Mouse (Mus musculus): ENCODE results near the gene Ccdc97.
A peak's percentile ranks its signal among the peaks of the same experiment; 100 is the strongest.

Gene Ccdc97

GRCm38 (mm10) chr7:25720760-25721159 lies 1.9 kb upstream of the Ccdc97 start:
- DNase-seq (ENCODE audit: low spot score), result no peak

DNA sequence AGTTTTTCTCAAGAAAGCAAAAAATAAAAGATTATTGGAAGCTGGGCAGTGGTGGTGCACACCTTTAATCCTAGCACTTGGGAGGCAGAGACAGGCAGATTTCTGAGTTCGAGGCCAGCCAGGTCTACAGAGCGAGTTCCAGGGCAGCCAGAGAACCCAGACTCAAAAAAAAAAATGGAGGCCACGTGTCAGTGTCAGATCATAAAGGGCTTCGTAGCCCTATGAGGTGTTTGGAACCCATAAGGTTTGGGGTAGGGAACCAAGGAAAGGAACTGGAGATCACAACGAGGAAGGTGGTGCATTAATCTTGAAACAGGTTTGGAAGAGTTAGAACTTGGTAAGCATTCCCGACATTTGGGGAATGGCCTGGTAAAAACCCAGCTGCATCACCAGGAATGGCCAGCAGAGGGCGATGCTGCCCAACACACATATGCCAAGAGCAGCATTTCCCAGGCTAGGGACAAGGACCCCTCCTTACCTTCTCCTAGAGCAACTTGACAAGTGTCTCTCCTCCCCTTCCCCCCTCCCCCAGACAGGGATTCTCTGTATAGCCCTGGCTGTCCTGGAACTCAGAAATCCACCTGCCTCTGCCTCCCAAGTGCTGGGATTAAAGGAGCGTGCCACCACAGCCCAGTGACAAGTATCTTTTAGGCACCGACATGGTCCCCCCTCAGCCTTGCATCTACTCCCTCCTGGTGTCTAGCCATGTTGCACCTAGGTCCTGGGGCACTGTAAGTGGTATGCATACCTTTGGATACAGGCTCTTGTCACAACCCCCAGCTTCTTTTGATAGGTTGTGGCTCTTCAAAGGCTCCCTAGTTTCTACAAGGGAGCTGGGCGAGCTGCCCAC lies 1.1 kb upstream of the Ccdc97 start:
- peak; percentile 63 for DNase-seq (ENCODE audit: low spot score)

DNA sequence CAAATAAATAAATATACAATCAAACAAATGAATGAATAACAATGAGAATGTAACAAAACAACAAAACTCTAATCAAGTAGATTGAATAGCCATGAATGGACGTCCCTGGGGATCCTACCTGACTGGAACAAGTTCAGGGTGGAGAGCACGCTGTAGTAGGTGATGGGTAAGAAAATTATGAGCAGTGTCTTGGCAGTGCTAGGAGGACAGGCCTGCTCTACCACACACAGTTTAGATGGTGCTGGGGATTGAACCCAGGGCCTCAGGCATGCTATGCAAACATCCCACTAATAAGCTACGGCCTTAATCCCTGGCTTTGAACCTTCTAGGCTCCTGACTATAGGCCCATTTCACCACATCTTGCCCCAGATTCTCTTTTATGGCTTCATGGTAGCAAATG lies 1.4 kb downstream of the Ccdc97 start:
- no peak for DNase-seq (ENCODE audit: low spot score)

DNA sequence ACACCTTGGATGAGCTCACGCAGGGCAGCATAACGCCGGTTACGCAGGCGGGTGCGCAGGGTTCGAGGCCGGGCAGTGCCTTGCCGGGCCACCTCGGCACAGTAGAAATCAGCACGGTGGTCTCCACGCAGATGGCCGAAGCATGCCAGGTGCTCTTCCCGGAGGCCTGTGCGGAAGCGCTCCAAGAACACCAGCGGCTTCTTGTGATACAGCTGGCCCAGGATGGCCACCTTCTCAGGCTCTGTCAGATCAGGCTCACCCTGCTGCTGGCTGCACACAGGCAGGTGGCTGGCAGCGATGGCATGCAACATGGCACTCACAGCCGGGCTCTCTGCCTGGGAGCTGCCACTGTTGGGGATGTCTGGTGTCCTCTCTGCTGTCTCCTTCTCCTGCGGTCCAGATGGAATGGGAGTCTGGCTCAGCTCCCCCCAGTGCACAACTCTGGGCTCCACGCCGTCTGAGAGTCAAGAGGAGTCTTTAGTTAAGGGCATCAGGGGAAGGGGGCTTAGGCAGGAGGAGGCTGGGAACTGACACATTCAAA lies 3.1 kb downstream of the Ccdc97 start:
- no peak for DNase-seq (ENCODE audit: low spot score)

DNA sequence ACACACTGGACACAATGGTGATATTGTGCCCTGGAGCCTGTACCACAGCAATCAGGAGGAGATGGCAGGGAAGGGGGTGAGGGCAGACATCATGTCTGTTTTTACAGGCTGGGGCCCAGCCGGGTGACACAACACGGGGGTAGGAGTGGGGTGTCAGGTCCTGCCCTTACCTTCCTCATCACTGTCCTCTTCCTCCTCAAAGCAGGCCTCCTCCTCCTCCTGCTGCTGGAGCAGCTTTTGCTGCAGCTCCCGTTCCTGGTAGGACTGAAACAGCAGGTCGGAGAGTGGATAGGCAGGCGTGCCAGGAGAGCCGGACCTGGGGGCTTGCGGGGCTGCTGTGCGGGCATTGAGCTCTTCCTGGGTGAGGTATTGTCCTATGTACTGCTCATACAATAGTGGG lies 4.3 kb downstream of the Ccdc97 start:
- no peak for DNase-seq (ENCODE audit: low spot score)

GRCm38 (mm10) chr7:25712801-25713200 lies 6.1 kb downstream of the Ccdc97 start:
- DNase-seq (ENCODE audit: low spot score), result no peak

DNA sequence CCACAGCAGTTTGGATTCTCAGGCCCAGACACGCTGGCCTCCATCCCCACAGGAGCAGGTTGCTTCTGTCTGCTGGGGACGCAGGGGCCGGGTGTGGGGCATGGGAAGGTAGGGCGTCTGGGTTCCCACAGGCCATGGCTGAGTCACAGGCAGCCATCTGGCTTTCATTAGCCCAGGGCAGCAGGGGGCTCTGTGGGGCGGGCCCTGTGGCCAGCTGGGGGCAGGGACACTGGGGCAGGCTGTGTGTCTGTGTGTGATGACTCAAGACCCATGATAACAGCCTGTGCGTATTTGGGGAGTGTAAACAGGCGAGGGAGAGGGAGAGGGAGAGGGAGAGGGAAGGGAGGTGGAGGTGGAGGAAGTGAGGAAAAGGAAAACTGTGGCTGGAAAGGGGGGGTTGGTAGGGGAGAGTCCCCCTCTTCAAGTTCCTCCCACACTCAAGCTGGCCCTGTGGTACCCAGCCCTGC lies 7.1 kb downstream of the Ccdc97 start:
- no peak for DNase-seq (ENCODE audit: low spot score)

GRCm38 (mm10) chr7:25711165-25711564 lies 7.7 kb downstream of the Ccdc97 start:
- no peak for DNase-seq (ENCODE audit: low spot score)

GRCm38 (mm10) chr7:25710519-25711130 lies 8.3 kb downstream of the Ccdc97 start:
- DNase-seq (ENCODE audit: low spot score), result no peak

- DNase-seq (ENCODE audit: low spot score), result no peak
Observed at GRCm38 (mm10) chr7:25709961-25710360, 8.9 kb downstream of the Ccdc97 start.

GRCm38 (mm10) chr7:25707581-25708292 lies 11.2 kb downstream of the Ccdc97 start:
- DNase-seq (ENCODE audit: low spot score), result no peak

DNA sequence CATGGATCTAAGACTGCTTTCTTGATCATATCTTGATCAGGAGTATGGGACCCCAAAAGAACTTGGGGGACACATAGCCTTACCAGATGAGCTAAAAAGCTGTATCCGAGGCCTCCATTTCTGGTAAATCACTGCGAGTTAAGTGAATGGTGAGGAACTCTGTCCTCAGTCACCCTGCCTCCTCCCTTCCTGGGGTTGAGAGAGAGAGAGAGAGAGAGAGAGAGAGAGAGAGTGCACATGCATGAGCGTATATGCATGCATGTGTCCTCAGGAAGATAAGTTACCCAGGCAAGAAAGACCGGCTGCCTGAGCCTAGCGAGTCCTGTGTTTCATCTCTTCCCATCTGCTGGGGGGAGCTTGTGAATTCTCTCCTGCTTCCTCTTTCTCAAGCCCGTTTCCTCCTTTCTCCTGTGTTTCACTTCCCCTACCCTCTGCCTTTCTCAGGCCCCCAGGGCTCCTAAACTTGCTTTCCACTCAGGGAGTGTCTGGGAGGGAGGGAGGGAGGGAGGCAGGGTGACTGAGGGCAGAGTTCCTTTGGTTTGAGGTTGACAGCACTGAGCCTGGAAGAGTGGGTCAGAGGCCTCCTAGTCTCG lies 12.2 kb downstream of the Ccdc97 start:
- DNase-seq (ENCODE audit: low spot score), result no peak

GRCm38 (mm10) chr7:25705801-25706251 lies 13.1 kb downstream of the Ccdc97 start:
- DNase-seq (ENCODE audit: low spot score), result no peak

- DNase-seq (ENCODE audit: low spot score), result no peak
Observed at GRCm38 (mm10) chr7:25704716-25705364, 14.0 kb downstream of the Ccdc97 start.

DNA sequence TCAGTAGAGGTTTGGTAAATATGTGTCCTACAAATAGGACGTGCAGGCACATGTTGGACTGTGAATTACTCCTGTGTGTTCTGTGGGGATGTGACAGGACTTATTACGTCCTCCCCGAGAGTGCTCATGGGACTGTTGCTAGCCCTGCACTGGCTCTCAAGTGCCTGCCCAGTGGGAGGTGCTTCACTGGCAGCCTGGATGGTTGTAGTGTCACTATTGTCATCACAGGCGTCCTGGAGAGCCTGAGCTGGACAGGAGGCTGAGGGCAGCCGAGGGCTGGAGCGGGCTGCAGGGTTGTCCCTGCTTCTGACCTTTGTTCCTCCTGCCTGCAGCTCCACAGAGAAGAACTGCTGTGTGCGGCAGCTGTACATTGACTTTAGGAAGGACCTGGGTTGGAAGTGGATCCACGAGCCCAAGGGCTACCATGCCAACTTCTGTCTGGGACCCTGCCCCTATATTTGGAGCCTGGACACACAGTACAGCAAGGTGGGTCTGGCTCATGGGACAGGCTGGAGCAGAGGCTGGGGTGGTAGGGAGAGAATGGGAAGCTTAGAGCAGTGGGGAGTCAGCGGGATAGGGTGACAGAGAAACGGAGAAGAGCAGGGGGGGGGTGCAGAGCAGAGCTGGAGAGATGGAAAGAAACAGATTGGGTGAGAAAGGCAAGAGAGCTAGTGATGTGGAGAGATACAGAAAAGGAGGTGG lies 14.9 kb downstream of the Ccdc97 start:
- no peak for DNase-seq (ENCODE audit: low spot score)

- no peak for DNase-seq (ENCODE audit: low spot score)
Observed at GRCm38 (mm10) chr7:25702350-25702749, 16.5 kb downstream of the Ccdc97 start.

GRCm38 (mm10) chr7:25700732-25701131 lies 18.2 kb downstream of the Ccdc97 start:
- DNase-seq (ENCODE audit: low spot score), result no peak

GRCm38 (mm10) chr7:25699851-25700250 lies 19.0 kb downstream of the Ccdc97 start:
- no peak for DNase-seq (ENCODE audit: low spot score)

DNA sequence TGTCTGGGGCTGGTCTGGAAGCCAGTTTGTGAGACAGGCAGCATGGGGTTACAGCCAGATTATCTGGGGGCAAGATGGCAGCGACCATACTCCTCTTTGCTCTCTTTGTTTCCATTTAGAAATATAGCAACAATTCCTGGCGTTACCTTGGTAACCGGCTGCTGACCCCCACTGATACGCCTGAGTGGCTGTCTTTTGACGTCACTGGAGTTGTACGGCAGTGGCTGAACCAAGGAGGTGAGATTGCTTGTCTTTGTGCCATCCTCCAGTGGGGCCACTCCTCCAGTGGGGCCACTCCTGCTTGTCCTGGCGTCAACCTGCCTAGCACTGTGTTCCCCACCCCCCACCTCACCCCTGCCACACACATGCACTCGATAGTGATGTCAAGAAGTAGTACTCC lies 24.8 kb downstream of the Ccdc97 start:
- no peak for DNase-seq (ENCODE audit: low spot score)

DNA sequence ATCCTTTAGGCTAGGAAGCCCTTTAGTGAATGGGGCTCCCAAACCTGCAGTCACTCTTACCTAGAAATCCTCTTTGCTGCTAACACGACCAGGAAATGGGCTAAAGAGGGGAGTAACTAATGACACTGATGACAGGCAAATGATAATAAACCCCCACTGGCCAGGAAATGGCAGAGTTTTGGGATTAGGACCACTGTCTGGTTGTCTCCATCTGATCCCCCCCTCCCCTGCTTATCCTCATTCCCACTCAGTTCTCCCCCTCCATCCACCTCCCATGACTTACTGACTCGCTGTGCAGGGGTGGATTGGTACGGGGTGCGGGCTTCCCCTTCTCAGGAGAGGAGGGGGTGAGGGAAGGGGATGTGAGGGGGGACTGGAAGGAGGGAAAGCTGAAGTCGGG lies 28.8 kb downstream of the Ccdc97 start:
- no peak for DNase-seq (ENCODE audit: low spot score)

DNA sequence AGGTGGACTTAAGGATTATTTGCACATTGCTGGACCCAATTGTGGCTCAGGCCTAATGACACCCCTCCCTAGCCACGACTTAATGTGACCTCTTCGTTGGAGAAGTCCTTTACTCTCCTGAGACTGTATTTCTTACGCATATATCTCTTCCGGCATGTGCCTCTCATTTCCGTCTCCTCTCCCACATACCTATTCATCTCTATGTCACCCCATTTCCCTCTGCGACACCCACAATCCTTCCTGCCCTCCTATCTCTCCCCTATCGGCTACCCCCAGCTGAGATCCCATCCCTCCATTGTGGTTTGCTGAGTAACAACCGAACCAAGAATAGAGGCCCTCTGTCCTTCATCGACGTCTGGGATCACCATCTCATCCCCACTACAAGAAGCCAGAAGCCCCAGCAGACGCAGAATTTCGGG lies 29.3 kb downstream of the Ccdc97 start:
- DNase-seq (ENCODE audit: low spot score), result no peak
